Mouse (Mus musculus): ENCODE measurements around the gene Nfia. TPM values are rescaled to one million over a fixed set of nuclear protein-coding genes. Genes with fewer than 3 reads are reported as not detected.
A peak's percentile ranks its signal among the peaks of the same experiment; 100 is the strongest.

The Nfia gene
- total RNA-seq, 2 experiments from 2014 or later = 97.1 to 99.7 TPM

DNA sequence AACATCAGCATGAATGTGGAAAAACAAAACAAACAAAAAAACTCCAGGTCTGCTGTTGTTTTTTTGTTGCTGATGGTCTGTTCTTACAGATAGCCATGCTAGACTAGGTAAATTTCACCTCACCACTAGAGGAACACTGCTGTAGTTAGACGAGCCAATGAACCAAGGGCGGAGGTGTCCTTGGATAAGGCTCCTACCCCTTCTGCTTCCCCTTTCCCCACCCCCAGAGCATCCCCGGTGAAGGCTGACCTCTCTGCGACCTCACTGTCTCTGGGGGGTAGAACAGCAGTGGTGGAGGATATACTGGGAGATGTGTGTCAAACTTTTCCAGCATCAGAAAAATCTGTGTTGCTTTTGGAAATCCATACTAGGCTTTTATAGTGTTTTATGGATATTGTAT, 7.9 kb upstream of the Nfia start:
- DNase-seq = no peak
- intact Hi-C loops (cut with DNase I) = no loop called here

- intact Hi-C loops (cut with DNase I) = no loop called here
- DNase-seq = no peak
Measured at GRCm38 (mm10) chr4:97765341-97766020, 7.1 kb upstream of the Nfia start.

DNA sequence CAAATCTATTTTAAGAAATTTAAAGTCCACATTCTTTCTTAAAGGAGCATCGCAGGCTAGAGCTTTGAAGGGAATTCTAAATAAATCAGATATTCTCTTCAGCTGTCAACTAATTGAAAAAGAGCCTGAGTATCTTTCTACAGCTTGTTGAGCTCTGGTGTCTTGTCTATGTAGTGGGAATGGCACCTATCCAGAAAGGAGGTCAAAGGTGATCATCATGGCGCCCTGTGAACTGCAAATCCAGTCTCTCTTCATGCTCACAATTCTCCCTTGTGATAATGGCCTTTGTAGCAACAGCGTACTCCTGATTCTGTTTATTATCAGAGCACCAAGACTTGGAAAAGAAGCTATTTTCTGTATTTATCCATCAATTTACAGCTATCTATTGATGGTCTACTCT, 6.4 kb upstream of the Nfia start:
- intact Hi-C loops (cut with DNase I) = no loop called here

DNA sequence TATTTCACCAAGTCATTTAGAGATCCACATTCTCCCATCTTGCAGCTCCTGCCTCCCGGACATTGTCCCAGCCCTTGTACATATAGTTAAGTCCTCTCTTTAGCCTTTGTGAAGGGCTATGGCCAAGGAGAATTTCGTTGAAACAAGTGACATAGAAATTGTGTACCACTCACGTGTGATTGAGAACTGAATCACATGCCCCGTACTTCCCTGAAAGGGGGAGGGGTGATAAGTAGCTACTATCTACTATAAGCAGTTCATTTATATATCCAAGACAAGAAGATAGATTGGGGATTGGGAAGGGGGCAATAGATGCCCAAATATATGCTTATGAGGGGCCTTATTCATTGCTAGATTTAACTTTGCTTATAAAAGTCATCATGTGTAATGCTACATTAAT, 5.5 kb upstream of the Nfia start:
- intact Hi-C loops (cut with DNase I) = no loop called here
- no peak for DNase-seq

More for the DNA sequence above, 6.4 kb upstream of the Nfia start:
- DNase-seq = no peak

GRCm38 (mm10) chr4:97767516-97767915, 5.0 kb upstream of the Nfia start:
- no peak for DNase-seq
- intact Hi-C loops (cut with DNase I) = no loop called here

- intact Hi-C loops (cut with DNase I) = no loop called here
- no peak for DNase-seq
Measured at GRCm38 (mm10) chr4:97769861-97770260, 2.7 kb upstream of the Nfia start.

GRCm38 (mm10) chr4:97771426-97771825, 1.1 kb upstream of the Nfia start:
- intact Hi-C loops (cut with DNase I) = no loop called here
- DNase-seq = no peak

DNA sequence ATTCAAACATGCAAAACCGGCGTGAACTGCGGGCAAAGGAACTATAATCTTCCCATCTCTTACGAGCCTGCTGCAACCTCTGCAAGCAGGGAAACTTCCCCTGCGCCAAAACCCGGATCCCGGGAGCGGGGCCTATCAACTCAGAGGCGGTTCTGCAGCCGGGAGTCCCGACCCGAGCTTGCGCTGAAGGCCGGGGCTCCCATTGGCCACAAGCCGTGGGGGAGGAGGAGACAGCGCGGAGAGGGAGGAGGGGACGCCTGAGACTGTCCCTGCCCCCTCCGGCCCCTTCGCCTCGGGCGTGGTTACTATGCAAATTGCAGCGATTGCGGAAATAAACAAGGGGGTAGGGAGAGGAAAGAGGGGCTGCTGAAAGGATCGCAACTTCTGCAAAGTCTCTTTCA, 450 bp upstream of the Nfia start:
- intact Hi-C loops (cut with DNase I) = no loop called here
- peak; percentile 99 for DNase-seq

DNA sequence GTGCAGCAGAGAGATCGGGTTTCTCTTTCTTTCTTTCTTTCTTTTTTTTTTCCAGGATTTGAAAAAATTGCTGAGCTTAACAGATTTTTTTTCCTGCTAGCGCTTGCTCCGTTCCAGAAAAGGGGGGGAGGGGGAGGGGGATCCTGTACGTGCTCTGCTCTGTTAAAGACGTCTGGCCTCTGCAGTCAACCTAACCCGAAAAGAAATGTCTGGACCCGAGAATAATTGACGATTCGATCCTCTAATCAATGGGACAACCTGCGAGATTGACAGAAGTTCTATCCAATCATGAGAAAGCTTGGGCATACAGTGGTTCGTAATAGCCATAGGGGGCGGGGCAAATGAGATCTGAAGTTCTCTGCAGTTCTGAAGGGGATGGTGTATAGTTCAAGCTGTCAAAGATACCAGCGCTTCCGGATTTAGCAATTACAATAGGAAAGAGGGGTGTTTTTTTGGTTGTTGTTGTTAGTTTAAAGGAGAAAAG, 618 bp downstream of the Nfia start:
- peak; percentile 91 for DNase-seq
- intact Hi-C loops (cut with DNase I) = no loop called here

DNA sequence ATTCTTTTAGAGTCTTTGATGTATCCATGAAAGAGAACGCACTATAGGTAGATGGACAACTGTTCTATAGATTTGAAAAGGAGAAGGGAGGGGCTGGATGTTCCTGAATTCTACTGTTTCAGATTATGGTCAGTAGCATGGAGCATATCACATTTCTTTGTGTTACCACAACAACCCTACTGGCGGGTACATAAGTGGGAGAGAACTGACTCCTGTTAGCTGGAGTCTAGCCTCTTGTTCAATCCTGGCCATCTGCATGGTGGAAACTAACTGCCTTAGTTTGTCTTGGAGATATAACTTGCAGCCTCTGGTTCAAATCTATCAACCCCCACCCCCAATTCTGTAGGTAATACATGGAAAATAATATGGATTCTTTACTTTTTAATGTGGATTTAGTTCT, 1.3 kb downstream of the Nfia start:
- DNase-seq = no peak
- intact Hi-C loops (cut with DNase I) = no loop called here

DNA sequence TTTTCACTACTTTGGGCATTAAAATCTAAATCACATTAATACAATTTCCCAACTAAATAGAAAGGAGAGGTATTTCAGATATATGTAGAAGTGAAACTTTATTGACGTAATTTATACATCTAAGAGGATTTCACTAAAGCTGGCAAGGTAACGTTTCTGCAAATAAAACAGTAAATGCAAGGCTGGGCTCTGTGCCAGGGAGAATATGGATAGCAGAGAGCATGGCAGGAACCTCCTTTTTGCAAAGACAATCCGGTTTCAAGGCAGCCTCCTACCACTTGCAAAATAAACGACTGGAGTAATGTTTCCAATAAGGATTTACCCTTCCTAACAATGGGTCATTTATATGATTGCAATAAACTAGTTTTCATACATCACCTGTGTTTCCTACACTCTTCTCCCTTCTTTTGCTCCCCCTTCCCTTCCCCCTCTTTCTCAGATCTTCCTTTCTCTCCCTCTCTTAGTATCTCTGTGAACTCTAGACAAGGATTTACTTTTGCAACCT, 2.0 kb downstream of the Nfia start:
- DNase-seq = no peak
- intact Hi-C loops (cut with DNase I) = no loop called here

GRCm38 (mm10) chr4:97775059-97775458, 2.5 kb downstream of the Nfia start:
- intact Hi-C loops (cut with DNase I) = no loop called here
- DNase-seq = peak; percentile 84

DNA sequence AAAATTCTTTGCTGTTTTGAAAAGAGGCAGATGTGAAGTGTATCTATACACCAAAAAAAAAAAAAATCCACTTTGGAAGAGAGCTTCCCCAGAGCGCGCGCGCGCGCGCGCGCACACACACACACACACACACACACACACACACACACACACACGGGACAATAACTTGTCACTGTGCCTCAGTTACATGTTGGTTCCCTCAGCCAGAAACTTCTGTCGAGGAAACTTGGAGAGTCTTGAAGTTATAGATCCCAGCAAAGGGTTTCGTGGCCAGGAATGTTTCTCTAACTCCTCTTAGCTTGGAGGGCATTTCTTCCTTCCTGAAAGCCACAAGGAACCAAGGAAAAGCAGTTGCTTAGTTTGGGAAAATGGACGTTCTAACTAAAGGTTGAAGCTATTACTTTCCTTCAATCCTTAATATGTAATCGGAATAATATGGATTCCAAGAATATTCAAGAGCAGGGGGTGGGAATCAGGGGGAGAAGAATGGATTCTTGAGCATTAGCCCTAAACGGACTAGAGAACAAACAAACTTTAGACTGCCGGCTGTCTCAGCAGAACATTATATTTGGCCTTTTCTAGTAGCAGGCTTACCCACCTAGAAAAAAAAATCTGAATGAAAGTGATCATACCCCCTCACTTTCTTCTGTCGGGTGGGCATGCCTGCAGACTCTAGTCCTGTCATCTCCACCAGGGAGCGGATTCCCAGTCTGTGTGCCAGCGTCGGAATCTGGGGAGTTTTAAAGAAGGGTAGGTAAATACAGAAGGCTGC, 3.1 kb downstream of the Nfia start:
- intact Hi-C loops (cut with DNase I) = no loop called here
- peak; percentile 46 for DNase-seq

GRCm38 (mm10) chr4:97776388-97777080, 4.0 kb downstream of the Nfia start:
- intact Hi-C loops (cut with DNase I) = no loop called here
- no peak for DNase-seq

- intact Hi-C loops (cut with DNase I) = no loop called here
- peak; percentile 61 for DNase-seq
Measured at GRCm38 (mm10) chr4:97777081-97777705, 4.7 kb downstream of the Nfia start.

DNA sequence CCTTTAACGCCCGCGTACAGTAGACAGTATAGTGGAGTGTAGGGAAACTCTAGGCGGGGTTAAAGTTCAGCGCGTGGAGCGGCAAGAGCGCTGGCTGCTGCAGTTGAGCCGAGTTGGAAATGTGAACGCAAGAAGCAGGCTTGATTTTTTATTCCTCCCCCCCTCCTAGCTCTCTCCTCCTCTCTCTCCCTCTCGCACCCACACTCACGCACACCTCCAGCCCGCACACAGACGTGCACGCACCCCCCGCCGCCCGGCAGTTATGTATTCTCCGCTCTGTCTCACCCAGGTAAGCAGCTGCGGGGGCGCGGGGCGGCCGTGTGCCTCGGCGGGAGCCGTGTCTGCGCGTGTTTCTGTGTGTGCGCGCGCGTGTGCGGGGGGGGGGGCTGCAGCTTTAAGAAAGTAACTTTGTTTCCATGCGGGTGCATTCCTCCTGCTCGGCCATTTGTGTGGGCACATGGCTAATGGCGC, 5.2 kb downstream of the Nfia start, which contains the start of gene E130114P18Rik:
E130114P18Rik (minus strand) TSS at position 373 of the 471 bp plus-strand sequence.
- intact Hi-C loops (cut with DNase I) = no loop called here

DNA sequence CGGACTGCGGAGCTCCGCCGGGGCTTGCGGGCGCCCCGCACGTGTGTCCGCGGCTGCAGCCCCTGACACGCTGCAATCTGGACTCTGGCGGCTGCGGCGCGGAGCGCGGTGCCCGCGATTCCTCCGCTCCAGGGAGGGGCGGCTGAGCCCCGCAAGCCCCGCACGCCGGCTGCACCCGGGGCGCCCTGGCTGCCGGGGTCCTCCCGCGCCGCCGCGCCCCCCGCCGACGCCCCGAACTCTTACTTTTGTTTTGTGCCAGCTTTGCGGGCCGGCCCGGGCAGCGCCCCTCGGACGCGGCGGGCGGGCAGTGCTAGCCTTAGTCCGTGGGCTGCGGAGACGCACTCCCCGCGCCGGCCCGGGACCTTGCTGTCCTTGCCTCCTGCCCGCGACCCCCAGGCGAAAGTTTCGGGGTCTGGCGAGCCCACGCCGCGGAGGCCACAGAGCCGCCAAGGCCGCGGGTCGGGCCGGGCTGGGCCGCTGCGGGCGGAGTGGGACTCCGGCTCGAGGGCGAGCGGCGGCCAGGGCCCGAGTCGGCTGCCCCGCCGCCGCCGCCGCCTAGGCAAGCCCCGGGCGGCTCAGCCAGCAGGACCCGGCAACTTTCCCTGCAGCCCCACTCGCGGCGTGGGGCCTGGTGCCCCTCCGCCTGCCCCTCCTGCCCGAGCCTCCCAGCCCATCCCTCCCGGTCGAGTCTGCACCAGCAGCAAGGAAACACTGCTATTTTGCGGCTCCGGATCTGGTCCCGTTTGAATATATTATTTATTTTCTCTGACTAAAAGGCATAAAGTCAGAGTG, 5.9 kb downstream of the Nfia start:
- intact Hi-C loops (cut with DNase I) = no loop called here
- no peak for DNase-seq

More for the DNA sequence above, 5.2 kb downstream of the Nfia start, which contains the start of gene E130114P18Rik:
- DNase-seq = peak; percentile 69

- intact Hi-C loops (cut with DNase I) = no loop called here
- no peak for DNase-seq
Measured at GRCm38 (mm10) chr4:97779003-97779930, 6.7 kb downstream of the Nfia start.

GRCm38 (mm10) chr4:97780024-97780423, 7.5 kb downstream of the Nfia start:
- intact Hi-C loops (cut with DNase I) = loop anchor here (10.0 kb wide), 2 partner anchors 125 to 325 kb away; no protein-coding TSS in a partner anchor
- DNase-seq = no peak
